Mouse (Mus musculus) liver, adult 2 months (tissue): ENCODE results near the gene Zfp786.

Experiments
- CTCF ChIP-seq: fragments of 200-500 bp; IDR thresholded peaks from 2 replicates; pipeline ENCODE4 v1.5.1; 2011; ENCODE audit warnings: low read depth, low read length, control low read depth
- POLR2A ChIP-seq: fragments of 200-500 bp; IDR thresholded peaks from 2 replicates; pipeline ENCODE4 v1.6.1; 2011; ENCODE audit warnings: low read length, control low read depth; ENCODE audit not compliant: insufficient read depth; ENCODE audit errors: extremely low read depth

- peak; percentile 94 for TF ChIP-seq CTCF
- TF ChIP-seq POLR2A, result no peak
Observed at GRCm38 (mm10) chr6:47830104-47831078, at the start of gene Zfp786.
